Mouse (Mus musculus) liver (tissue): ENCODE measurements at regions not wholly inside any gene's neighbourhood (a gene's known extent, or its start where the extent isn't known, plus 50 kb on each side); places are given as distances from the start of the nearest gene placed in this dataset.

ENCODE experiments used
- DNase-seq: peaks from one replicate; pipeline ENCODE4 v3.0.0-alpha.2; 2020; ENCODE audit warnings: mixed read lengths

DNA sequence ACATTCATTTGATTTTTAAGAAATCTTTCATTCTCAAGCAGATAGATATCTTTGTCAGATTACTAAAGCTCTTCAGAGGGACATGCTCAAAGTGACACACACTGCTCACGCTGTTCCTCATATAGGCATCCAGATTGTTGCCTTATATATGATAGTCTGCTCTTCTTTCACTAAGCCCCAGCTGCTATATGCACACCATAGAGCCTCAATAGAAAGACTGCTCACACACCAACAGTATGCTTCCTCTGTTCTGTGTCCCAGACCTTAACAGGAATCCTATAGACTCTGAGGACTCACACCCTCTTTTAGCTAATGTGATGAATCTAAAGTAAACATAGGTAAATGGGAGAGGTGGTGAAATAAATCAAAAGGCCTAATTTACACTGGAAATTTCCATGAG lies 561.8 kb downstream of the Smarca1 start:
- no peak for DNase-seq

DNA sequence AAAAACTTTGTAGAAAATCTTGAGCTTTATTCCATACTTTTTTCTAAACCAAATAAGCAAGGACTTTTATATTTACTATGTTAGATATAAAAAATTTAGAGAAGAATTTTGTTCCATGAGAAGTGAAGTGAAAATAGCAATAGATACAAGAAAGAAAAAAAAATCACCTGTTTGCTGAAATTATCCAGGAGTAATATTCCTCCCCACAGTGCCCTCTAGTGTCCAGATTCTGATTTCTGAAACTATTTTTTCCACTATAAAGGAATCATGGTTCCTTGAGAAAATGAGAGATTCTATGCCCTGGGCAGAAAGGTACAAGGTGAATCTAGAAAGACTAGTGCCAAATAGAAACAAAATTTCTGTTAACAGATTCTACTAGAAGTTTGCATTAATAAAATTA lies 564.0 kb downstream of the Smarca1 start:
- DNase-seq = no peak

DNA sequence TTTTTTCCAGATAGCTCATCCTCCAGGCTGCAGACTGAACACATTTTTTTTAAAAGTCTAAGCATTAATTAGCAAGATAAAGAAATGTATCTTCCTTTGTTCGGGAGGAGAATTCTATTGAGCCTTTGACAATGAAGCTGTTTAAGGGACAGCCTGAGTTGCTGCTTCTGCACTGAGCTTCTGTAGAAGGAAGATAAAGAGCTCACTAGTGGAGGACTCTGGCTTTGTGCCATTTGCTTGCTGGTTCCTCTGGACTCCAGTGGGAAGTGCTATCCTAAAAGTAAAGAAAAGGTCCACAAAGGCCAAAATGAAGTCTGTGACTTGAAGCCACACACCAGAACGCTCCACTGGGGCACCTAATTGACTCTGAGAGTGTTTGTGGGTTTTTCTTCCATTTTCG lies 577.0 kb downstream of the Smarca1 start:
- no peak for DNase-seq

DNA sequence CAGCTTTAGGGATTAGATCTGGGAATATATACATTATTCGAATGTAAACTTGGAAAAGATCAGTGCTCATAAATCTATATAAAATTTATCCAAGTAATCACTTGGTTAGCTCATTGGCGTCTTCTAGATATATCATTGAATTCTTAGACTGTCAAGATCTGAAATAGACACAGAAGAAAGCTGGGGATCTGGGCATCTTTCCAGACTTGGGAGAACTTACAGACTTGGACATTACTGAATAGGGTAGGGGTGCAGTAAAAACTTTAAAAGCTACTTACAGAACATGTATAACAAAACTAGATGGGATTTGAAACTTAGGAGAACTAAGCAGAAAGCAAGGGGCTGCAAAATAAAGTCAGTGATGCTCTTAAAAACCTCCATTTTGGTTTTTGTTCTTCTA lies 585.6 kb downstream of the Smarca1 start:
- DNase-seq = no peak

DNA sequence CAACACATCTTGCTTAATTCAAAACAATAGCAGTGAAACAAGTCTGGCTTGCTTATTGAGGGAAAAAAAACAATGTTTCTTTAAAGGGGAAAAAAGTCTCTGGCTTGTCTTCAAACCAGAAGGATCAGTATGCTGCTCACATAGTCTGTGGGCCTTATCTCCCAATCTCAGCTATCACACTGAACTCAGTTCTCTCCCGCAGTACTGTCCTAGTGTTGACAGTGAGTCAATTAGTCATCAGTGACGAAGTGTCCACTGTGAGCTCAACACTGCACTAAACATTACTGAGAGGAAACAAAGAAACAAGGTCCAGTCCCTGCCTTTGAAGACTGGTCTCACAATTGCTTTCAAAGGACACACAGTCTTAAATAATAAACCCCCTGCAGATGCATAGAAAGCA lies 589.2 kb downstream of the Smarca1 start:
- no peak for DNase-seq

DNA sequence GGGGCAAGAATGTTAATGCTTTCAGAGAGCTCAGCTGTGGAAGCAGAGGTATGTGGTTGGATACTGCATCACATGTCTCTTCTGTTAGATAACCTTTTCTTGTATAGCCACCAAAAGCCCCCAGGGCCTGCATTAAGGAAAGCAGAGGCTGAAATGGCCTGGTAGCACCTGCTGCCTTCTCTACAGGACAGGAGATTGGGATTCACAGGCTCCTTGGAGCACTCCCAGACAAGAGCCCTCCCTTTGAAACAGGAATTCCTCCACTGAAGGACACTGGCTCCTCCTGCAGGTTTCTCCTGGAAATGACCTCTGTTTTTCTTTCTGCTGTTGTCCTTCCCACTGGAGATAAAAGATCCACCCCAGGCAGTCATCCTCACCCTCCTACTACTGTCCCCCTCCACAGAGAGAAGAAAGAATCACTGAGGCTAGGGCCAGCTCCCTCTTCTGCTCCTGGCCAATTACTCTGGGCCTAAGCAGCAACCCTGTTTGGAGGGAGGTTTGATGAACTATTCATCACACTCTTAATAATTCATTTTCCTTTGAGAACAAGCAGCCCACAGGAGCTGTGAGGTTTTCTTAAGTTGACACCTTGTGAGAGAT lies 600.1 kb downstream of the Smarca1 start:
- DNase-seq = peak; percentile 3
